10 mouse cellular contexts compared by ENCODE assay signal in genomic region chr9:107659551-107659950, GRCm38 (mm10). TPM values are rescaled to one million over a fixed set of nuclear protein-coding genes. Genes with fewer than 3 reads are reported as not detected.
A peak's percentile ranks its signal among the peaks of the same experiment; 100 is the strongest.
DNase-seq lines count a peak whose midpoint lies in the region; ATAC-seq lines count a peak whose summit lies in the region.
"Had no signal": no experiment of that assay in that cellular context is flagged by ENCODE, and none has a peak within 500 bp of the region (broad histone marks: within the 10 kb centered on the region; RNA-seq: fewer than 3 reads in every experiment).

No protein-coding gene starts in this region.

- H3K4me3 ChIP-seq in embryonic facial prominence, embryonic 10.5 days, result no peak overlapping the region
- H3K4me3 ChIP-seq in midbrain, embryonic 16.5 days (ENCODE audit: low read depth, low read length), result no peak overlapping the region
- H3K4me3 ChIP-seq: lung, embryonic 15.5 days had no signal

- no peaks in the 10 kb centered on the region for H3K36me3 ChIP-seq in embryonic facial prominence, embryonic 10.5 days (replicated peaks)
- no peaks in the 10 kb centered on the region for H3K36me3 ChIP-seq in midbrain, embryonic 16.5 days (ENCODE audit: control insufficient read depth, insufficient read depth, low read length)
- H3K36me3 ChIP-seq: lung, embryonic 15.5 days had no signal

- 0 out of 2 replicates have a peak, but pooled peaks cover 6% of the 10 kb centered on the region for H3K27me3 ChIP-seq in embryonic facial prominence, embryonic 10.5 days (replicated peaks; ENCODE audit: low read depth, poor library complexity, severe bottlenecking)
- no peaks in the 10 kb centered on the region for H3K27me3 ChIP-seq in midbrain, embryonic 16.5 days (ENCODE audit: control insufficient read depth, insufficient read depth, low read depth, low read length)
- H3K27me3 ChIP-seq: lung, embryonic 15.5 days had no signal

- H3K4me1 ChIP-seq in embryonic facial prominence, embryonic 10.5 days, result peaks cover 31% of the 10 kb centered on the region
- peaks cover 3% of the 10 kb centered on the region; the same call in 1 of the 2 replicates for H3K4me1 ChIP-seq in midbrain, embryonic 16.5 days (ENCODE audit: control insufficient read depth, insufficient read depth, low read length)
- H3K4me1 ChIP-seq: lung, embryonic 15.5 days had no signal

- DNase-seq in cerebellum, adult 11-12 months, result peak; percentile 59
- no peak for DNase-seq in cerebellum, adult 9-10 months
- DNase-seq in embryonic facial prominence, embryonic 10.5 days (ENCODE audit: low spot score), result no peak
- DNase-seq in layer of hippocampus, adult 9-11 months, result peak; percentile 87
- DNase-seq in spleen, postnatal 10 days (ENCODE audit: low spot score in 2 of 2), result no peak
- DNase-seq in thymus, postnatal 4 days, result no peak
- DNase-seq in urinary bladder, postnatal 36 days (ENCODE audit: low spot score in 2 of 2), result no peak

- 0 out of 2 replicates have a peak overlapping the region, but pooled peaks have one; percentile 14 for H3K27ac ChIP-seq in embryonic facial prominence, embryonic 10.5 days (replicated peaks)
- peak overlapping the region; percentile 70 for H3K27ac ChIP-seq in midbrain, embryonic 16.5 days (ENCODE audit: low read length)
- H3K27ac ChIP-seq: lung, embryonic 15.5 days had no signal

- H3K9ac ChIP-seq in midbrain, embryonic 16.5 days (ENCODE audit: low read depth, low read length), result no peak overlapping the region
- H3K9ac ChIP-seq: lung, embryonic 15.5 days had no signal

- no peaks in the 10 kb centered on the region for H3K9me3 ChIP-seq in embryonic facial prominence, embryonic 10.5 days
- H3K9me3 ChIP-seq in midbrain, embryonic 16.5 days (replicated peaks; ENCODE audit: control insufficient read depth, low read length, poor library complexity, severe bottlenecking), result no peaks in the 10 kb centered on the region
- H3K9me3 ChIP-seq: lung, embryonic 15.5 days had no signal

- WGBS in embryonic facial prominence, embryonic 10.5 days, result 84% methylated on average over 10 of the region's 10 CpGs
- WGBS in midbrain, embryonic 16.5 days, result 61% methylated on average over 10 of the region's 10 CpGs

- ATAC-seq in midbrain, embryonic 16.5 days, result peak; percentile 78

- no peak overlapping the region for H3K4me2 ChIP-seq in midbrain, embryonic 16.5 days (ENCODE audit: low read length)
- H3K4me2 ChIP-seq: lung, embryonic 15.5 days had no signal

RNA-seq across cellular contexts. Expression of gene Slc38a3, which starts 9.8 kb away (rescaled TPM):
- polyA plus RNA-seq in embryonic facial prominence, embryonic 10.5 days (2016; fragmentation: Nextera tagmentation; extraction: Ambion mirVana), result 5.6 and 6.6 TPM in 2 replicates
- 31.1 and 34.0 TPM in 2 replicates for polyA plus RNA-seq in midbrain, embryonic 16.5 days (2015; fragmentation: Nextera tagmentation; extraction: Ambion mirVana)

RNA-seq across cellular contexts. Expression of gene Gnat1, which starts 20.0 kb away (rescaled TPM):
- 3.4 and 4.3 TPM in 2 replicates for polyA plus RNA-seq in embryonic facial prominence, embryonic 10.5 days (2016; fragmentation: Nextera tagmentation; extraction: Ambion mirVana)
- polyA plus RNA-seq in midbrain, embryonic 16.5 days (2015; fragmentation: Nextera tagmentation; extraction: Ambion mirVana), result 1.6 and 2.2 TPM in 2 replicates
- polyA plus RNA-seq: embryonic facial prominence, embryonic 11.5 days had no signal

RNA-seq across cellular contexts. Expression of gene Gnai2, which starts 24.4 kb away (rescaled TPM):
- polyA plus RNA-seq in embryonic facial prominence, embryonic 10.5 days (2016; fragmentation: Nextera tagmentation; extraction: Ambion mirVana), result 334 and 363 TPM in 2 replicates
- polyA plus RNA-seq in midbrain, embryonic 16.5 days (2015; fragmentation: Nextera tagmentation; extraction: Ambion mirVana), result 278 and 281 TPM in 2 replicates

RNA-seq across cellular contexts. Expression of gene Sema3b, which starts 50.5 kb away (rescaled TPM):
- polyA plus RNA-seq in embryonic facial prominence, embryonic 10.5 days (2016; fragmentation: Nextera tagmentation; extraction: Ambion mirVana), result 2.7 TPM in 2 replicates
- 3.7 and 3.9 TPM in 2 replicates for polyA plus RNA-seq in midbrain, embryonic 16.5 days (2015; fragmentation: Nextera tagmentation; extraction: Ambion mirVana)

RNA-seq across cellular contexts. Expression of gene Sema3f, which starts 50.7 kb away (rescaled TPM):
- polyA plus RNA-seq in embryonic facial prominence, embryonic 10.5 days (2016; fragmentation: Nextera tagmentation; extraction: Ambion mirVana), result 13.2 and 21.4 TPM in 2 replicates
- polyA plus RNA-seq in midbrain, embryonic 16.5 days (2015; fragmentation: Nextera tagmentation; extraction: Ambion mirVana), result 16.6 and 19.2 TPM in 2 replicates

Comparison
In these comparisons a context has a peak if more than half of its experiments do, and no peak if none do; other contexts are left out.
1. DNase-seq: peak in cerebellum, adult 11-12 months (single experiment) and layer of hippocampus, adult 9-11 months (single experiment); none in cerebellum, adult 9-10 months (single experiment), embryonic facial prominence, embryonic 10.5 days (single experiment), spleen, postnatal 10 days (0 of 2), thymus, postnatal 4 days (single experiment) and urinary bladder, postnatal 36 days (0 of 2).